Mouse (Mus musculus): Measurements from ENCODE around the gene Usp39. TPM values are rescaled to one million over a fixed set of nuclear protein-coding genes. Genes with fewer than 3 reads are reported as not detected.
A peak's percentile ranks its signal among the peaks of the same experiment; 100 is the strongest.

Usp39 gene
- polyA plus RNA-seq, 2 experiments, result 39.1 to 52.2 TPM

GRCm38 (mm10) chr6:72323786-72324508 lies 21.0 kb downstream of the Usp39 start:
- 92% methylated on average over 6 of the region's 6 CpGs for WGBS
- H3K9ac ChIP-seq (ENCODE audit: low read depth, low read length, severe bottlenecking), result no peak overlapping the region
- H3K4me3 ChIP-seq (replicated peaks; ENCODE audit: low read length), result no peak overlapping the region
- DNase-seq (ENCODE audit: low spot score), result no peak
- H3K9me3 ChIP-seq (ENCODE audit: control insufficient read depth, low read length), result no peaks in the 10 kb centered on the region
- no peak for TF ChIP-seq POLR2A (IDR thresholded peaks at IDR 0.05; ENCODE audit: borderline replicate concordance, extremely low read depth, insufficient read depth, insufficient read length)
- ATAC-seq (ENCODE audit: low FRiP score, low read depth), result no peak
- no peak overlapping the region for H3K4me2 ChIP-seq (replicated peaks; ENCODE audit: low read depth, low read length, severe bottlenecking)
- peaks cover 96% of the 10 kb centered on the region for H3K36me3 ChIP-seq (ENCODE audit: control insufficient read depth, insufficient read depth, low read length)
- H3K27me3 ChIP-seq (ENCODE audit: control insufficient read depth, insufficient read depth, low read length), result no peaks in the 10 kb centered on the region
- H3K4me1 ChIP-seq (ENCODE audit: control insufficient read depth, insufficient read depth, low read length), result no peaks in the 10 kb centered on the region
- no peak overlapping the region for H3K27ac ChIP-seq (replicated peaks; ENCODE audit: low read depth, low read length)

GRCm38 (mm10) chr6:72322936-72323335 lies 22.0 kb downstream of the Usp39 start:
- Histone ChIP-seq H3K27ac (replicated peaks; ENCODE audit: low read depth, low read length) (no peak overlapping the region), H3K9ac (ENCODE audit: low read depth, low read length, severe bottlenecking) (no peak overlapping the region), H3K4me3 (replicated peaks; ENCODE audit: low read length) (no peak overlapping the region), H3K4me2 (replicated peaks; ENCODE audit: low read depth, low read length, severe bottlenecking) (no peak overlapping the region), H3K27me3 (ENCODE audit: control insufficient read depth, insufficient read depth, low read length) (no peaks in the 10 kb centered on the region), H3K36me3 (ENCODE audit: control insufficient read depth, insufficient read depth, low read length) (peaks cover 97% of the 10 kb centered on the region), H3K4me1 (ENCODE audit: control insufficient read depth, insufficient read depth, low read length) (no peaks in the 10 kb centered on the region), H3K9me3 (ENCODE audit: control insufficient read depth, low read length) (no peaks in the 10 kb centered on the region)
- WGBS, result 94% methylated on average over 3 of the region's 3 CpGs
- TF ChIP-seq POLR2A (IDR thresholded peaks at IDR 0.05; ENCODE audit: borderline replicate concordance, extremely low read depth, insufficient read depth, insufficient read length), result no peak
- DNase-seq (ENCODE audit: low spot score), result no peak
- ATAC-seq (ENCODE audit: low FRiP score, low read depth), result no peak

- DNase-seq (ENCODE audit: low spot score) (peak; percentile 56), ATAC-seq (ENCODE audit: low FRiP score, low read depth) (no peak)
- Histone ChIP-seq H3K4me1 (ENCODE audit: control insufficient read depth, insufficient read depth, low read length) (no peaks in the 10 kb centered on the region), H3K9me3 (ENCODE audit: control insufficient read depth, low read length) (no peaks in the 10 kb centered on the region), H3K4me2 (replicated peaks; ENCODE audit: low read depth, low read length, severe bottlenecking) (no peak overlapping the region), H3K9ac (ENCODE audit: low read depth, low read length, severe bottlenecking) (no peak overlapping the region), H3K27ac (replicated peaks; ENCODE audit: low read depth, low read length) (no peak overlapping the region), H3K4me3 (replicated peaks; ENCODE audit: low read length) (no peak overlapping the region), H3K27me3 (ENCODE audit: control insufficient read depth, insufficient read depth, low read length) (no peaks in the 10 kb centered on the region), H3K36me3 (ENCODE audit: control insufficient read depth, insufficient read depth, low read length) (peaks cover 75% of the 10 kb centered on the region)
- 82% methylated on average over 11 of the region's 11 CpGs for WGBS
- TF ChIP-seq POLR2A (IDR thresholded peaks at IDR 0.05; ENCODE audit: borderline replicate concordance, extremely low read depth, insufficient read depth, insufficient read length), result no peak
These were observed 26.0 kb downstream of the Usp39 start for GRCm38 (mm10) chr6:72319019-72319418.

GRCm38 (mm10) chr6:72318440-72318839 lies 26.5 kb downstream of the Usp39 start:
- H3K27me3 ChIP-seq (ENCODE audit: control insufficient read depth, insufficient read depth, low read length), result no peaks in the 10 kb centered on the region
- no peak for TF ChIP-seq POLR2A (IDR thresholded peaks at IDR 0.05; ENCODE audit: borderline replicate concordance, extremely low read depth, insufficient read depth, insufficient read length)
- no peak overlapping the region for H3K4me2 ChIP-seq (replicated peaks; ENCODE audit: low read depth, low read length, severe bottlenecking)
- H3K36me3 ChIP-seq (ENCODE audit: control insufficient read depth, insufficient read depth, low read length), result peaks cover 71% of the 10 kb centered on the region
- no peaks in the 10 kb centered on the region for H3K9me3 ChIP-seq (ENCODE audit: control insufficient read depth, low read length)
- WGBS, result 87% methylated on average over 5 of the region's 5 CpGs
- no peak overlapping the region for H3K9ac ChIP-seq (ENCODE audit: low read depth, low read length, severe bottlenecking)
- ATAC-seq (ENCODE audit: low FRiP score, low read depth) (no peak), DNase-seq (ENCODE audit: low spot score) (no peak)
- H3K4me1 ChIP-seq (ENCODE audit: control insufficient read depth, insufficient read depth, low read length), result no peaks in the 10 kb centered on the region
- H3K4me3 ChIP-seq (replicated peaks; ENCODE audit: low read length), result no peak overlapping the region
- H3K27ac ChIP-seq (replicated peaks; ENCODE audit: low read depth, low read length), result no peak overlapping the region

- no peak for DNase-seq (ENCODE audit: low spot score)
- Histone ChIP-seq H3K4me2 (replicated peaks; ENCODE audit: low read depth, low read length, severe bottlenecking) (no peak overlapping the region), H3K36me3 (ENCODE audit: control insufficient read depth, insufficient read depth, low read length) (peaks cover 58% of the 10 kb centered on the region), H3K4me1 (ENCODE audit: control insufficient read depth, insufficient read depth, low read length) (no peaks in the 10 kb centered on the region), H3K4me3 (replicated peaks; ENCODE audit: low read length) (no peak overlapping the region), H3K27me3 (ENCODE audit: control insufficient read depth, insufficient read depth, low read length) (no peaks in the 10 kb centered on the region), H3K9ac (ENCODE audit: low read depth, low read length, severe bottlenecking) (no peak overlapping the region), H3K9me3 (ENCODE audit: control insufficient read depth, low read length) (no peaks in the 10 kb centered on the region), H3K27ac (replicated peaks; ENCODE audit: low read depth, low read length) (no peak overlapping the region)
- WGBS, result 70% methylated on average over 1 of the region's 1 CpGs
- no peak for TF ChIP-seq POLR2A (IDR thresholded peaks at IDR 0.05; ENCODE audit: borderline replicate concordance, extremely low read depth, insufficient read depth, insufficient read length)
- no peak for ATAC-seq (ENCODE audit: low FRiP score, low read depth)
These were observed 28.9 kb downstream of the Usp39 start for GRCm38 (mm10) chr6:72316044-72316443.
